Mouse (Mus musculus) CH12.LX (cell line): Measurements from ENCODE around the gene Ppp1r1a. TPM values are rescaled to one million over a fixed set of nuclear protein-coding genes. Genes with fewer than 3 reads are reported as not detected.

ENCODE experiments used
- DNase-seq: peaks from one replicate; pipeline ENCODE4 v3.0.0-alpha.2; 2013; ENCODE audit errors: extremely low read depth
- H3K27ac ChIP-seq: 2 replicates; pipeline ENCODE4 v1.5.1; 2012; ENCODE audit warnings: low read depth, mild to moderate bottlenecking, control low read depth, moderate library complexity; ENCODE audit not compliant: insufficient read depth
- H3K27me3 ChIP-seq: replicated peaks from 2 replicates; pipeline ENCODE3; 2012; ENCODE audit warnings: inconsistent platforms
- H3K36me3 ChIP-seq, 2 experiments: replicated peaks in 1 of 2; 2 replicates each; pipeline versions ENCODE3 to v1.6.1; 2012; ENCODE audit warnings: inconsistent platforms in 1 of 2, low read length in 1 of 2, mild to moderate bottlenecking in 1 of 2, mixed read lengths in 1 of 2, moderate library complexity in 1 of 2; ENCODE audit not compliant: control insufficient read depth in 1 of 2, insufficient read depth in 1 of 2
- H3K4me1 ChIP-seq, 2 experiments: 2 replicates each; pipeline ENCODE4 v1.6.1; 2012; ENCODE audit warnings: inconsistent platforms in 1 of 2, moderate library complexity in 1 of 2; ENCODE audit not compliant: insufficient read depth in 2 of 2, control insufficient read depth in 1 of 2
- H3K4me2 ChIP-seq: 2 replicates; pipeline ENCODE4 v1.6.1; 2012; ENCODE audit warnings: low read depth, mild to moderate bottlenecking, control low read depth; ENCODE audit not compliant: poor library complexity, insufficient read depth, severe bottlenecking
- H3K4me3 ChIP-seq, 3 experiments: fragments of 150-350 bp in 1 of 3; sonication (generic) in 1 of 3; replicated peaks in 1 of 3; 2 replicates each; pipeline versions ENCODE3 to v1.5.1; 2011 to 2012; ENCODE audit warnings: low read depth in 2 of 3, low read length in 2 of 3, mild to moderate bottlenecking in 2 of 3, moderate library complexity in 2 of 3, control low read depth in 1 of 3, improper control_type of control experiment in 1 of 3, inconsistent platforms in 1 of 3, mixed read lengths in 1 of 3; ENCODE audit not compliant: poor library complexity in 1 of 3
- H3K79me2 ChIP-seq: replicated peaks from 2 replicates; pipeline ENCODE4 v1.6.1; 2012; ENCODE audit warnings: mild to moderate bottlenecking, moderate library complexity; ENCODE audit not compliant: control insufficient read depth, poor library complexity, insufficient read depth, severe bottlenecking; ENCODE audit errors: extremely low read depth
- H3K9ac ChIP-seq: 2 replicates; pipeline ENCODE4 v1.6.1; 2012; ENCODE audit warnings: low read depth, mild to moderate bottlenecking, control low read depth, moderate library complexity; ENCODE audit not compliant: insufficient read depth
- H3K9me3 ChIP-seq: replicated peaks from 2 replicates; pipeline ENCODE3; 2012; ENCODE audit warnings: low read length, inconsistent platforms, mixed read lengths
- BHLHE40 ChIP-seq: IDR thresholded peaks from 2 replicates; pipeline ENCODE4 v1.6.1; 2011; ENCODE audit warnings: mild to moderate bottlenecking, low read depth, low read length, improper control_type of control experiment
- CHD1 ChIP-seq: IDR thresholded peaks from 2 replicates; pipeline ENCODE4 v1.6.1; 2012; ENCODE audit warnings: low read depth, low read length, improper control_type of control experiment, inconsistent platforms
- CHD2 ChIP-seq: IDR thresholded peaks from 2 replicates; pipeline ENCODE4 v1.6.1; 2011; ENCODE audit warnings: low read length, improper control_type of control experiment
- E2F4 ChIP-seq: IDR thresholded peaks from 2 replicates; pipeline ENCODE4 v1.6.1; 2011; ENCODE audit warnings: low read depth, low read length, improper control_type of control experiment; ENCODE audit not compliant: insufficient replicate concordance
- GABPA ChIP-seq: IDR thresholded peaks from 2 replicates; pipeline ENCODE4 v1.6.1; 2012; ENCODE audit warnings: low read depth, low read length, improper control_type of control experiment, inconsistent platforms; ENCODE audit not compliant: insufficient replicate concordance
- HCFC1 ChIP-seq: IDR thresholded peaks from 2 replicates; pipeline ENCODE4 v1.6.1; 2012; ENCODE audit warnings: low read depth, mild to moderate bottlenecking, inconsistent platforms, low read length, improper control_type of control experiment
- IRF4 ChIP-seq: IDR thresholded peaks from 2 replicates; pipeline ENCODE4 v1.6.1; 2014; ENCODE audit warnings: low read depth, mild to moderate bottlenecking, inconsistent platforms, low read length, improper control_type of control experiment
- MAFK ChIP-seq: IDR thresholded peaks from 2 replicates; pipeline ENCODE4 v1.6.1; 2011; ENCODE audit warnings: low read length, improper control_type of control experiment; ENCODE audit not compliant: insufficient replicate concordance
- MEF2A ChIP-seq: IDR thresholded peaks from 2 replicates; pipeline ENCODE4 v1.6.1; 2014; ENCODE audit warnings: low read depth, mild to moderate bottlenecking, inconsistent platforms, low read length, improper control_type of control experiment, borderline replicate concordance
- MXI1 ChIP-seq: IDR thresholded peaks from 2 replicates; pipeline ENCODE4 v1.6.1; 2011; ENCODE audit warnings: mild to moderate bottlenecking, low read depth, low read length, improper control_type of control experiment
- MYC ChIP-seq: IDR thresholded peaks from 2 replicates; pipeline ENCODE4 v1.6.1; 2011; ENCODE audit warnings: low read depth, mild to moderate bottlenecking, improper control_type of control experiment, low read length
- NELFE ChIP-seq: IDR thresholded peaks from 2 replicates; pipeline ENCODE4 v1.6.1; 2011; ENCODE audit warnings: low read depth, low read length, improper control_type of control experiment
- NRF1 ChIP-seq: IDR thresholded peaks from 2 replicates; pipeline ENCODE4 v1.6.1; 2014; ENCODE audit warnings: low read depth, mild to moderate bottlenecking, inconsistent platforms, low read length, improper control_type of control experiment, moderate library complexity
- PAX5 ChIP-seq: IDR thresholded peaks from 2 replicates; pipeline ENCODE4 v1.6.1; 2012; ENCODE audit warnings: low read length, inconsistent platforms, mixed read lengths
- RAD21 ChIP-seq: IDR thresholded peaks from 2 replicates; pipeline ENCODE4 v1.6.1; 2011; ENCODE audit warnings: low read depth, mild to moderate bottlenecking, low read length, improper control_type of control experiment, moderate library complexity
- RCOR1 ChIP-seq: conservative IDR thresholded peaks from 2 replicates; pipeline ENCODE4 v1.6.1; 2012; ENCODE audit warnings: low read depth, mild to moderate bottlenecking, inconsistent platforms, low read length, improper control_type of control experiment
- SIN3A ChIP-seq: IDR thresholded peaks from 2 replicates; pipeline ENCODE4 v1.6.1; 2012; ENCODE audit warnings: low read length, improper control_type of control experiment, inconsistent platforms
- SMC3 ChIP-seq: IDR thresholded peaks from 2 replicates; pipeline ENCODE4 v1.6.1; 2011; ENCODE audit warnings: low read depth, low read length, improper control_type of control experiment
- TBP ChIP-seq: conservative IDR thresholded peaks from 2 replicates; pipeline ENCODE4 v1.6.1; 2011; ENCODE audit warnings: low read depth, low read length, improper control_type of control experiment
- USF1 ChIP-seq: IDR thresholded peaks from 2 replicates; pipeline ENCODE4 v1.6.1; 2014; ENCODE audit warnings: low read depth, mild to moderate bottlenecking, inconsistent platforms, low read length, improper control_type of control experiment
- ZC3H11A ChIP-seq: IDR thresholded peaks from 2 replicates; pipeline ENCODE4 v1.6.1; 2012; ENCODE audit warnings: low read depth, mild to moderate bottlenecking, inconsistent platforms, low read length, improper control_type of control experiment
- ZKSCAN1 ChIP-seq: IDR thresholded peaks from 2 replicates; pipeline ENCODE4 v1.6.1; 2012; ENCODE audit warnings: low read depth, inconsistent platforms, low read length, improper control_type of control experiment, borderline replicate concordance
- ZNF384 ChIP-seq: IDR thresholded peaks from 2 replicates; pipeline ENCODE4 v1.6.1; 2012; ENCODE audit warnings: low read depth, low read length, improper control_type of control experiment, inconsistent platforms
- dilution Hi-C: fragments of 300-500 bp; cut with MboI; formaldehyde crosslinking; loops from 2 replicates; pipeline ENCODE4 v1.14.3; 2020; ENCODE audit warnings: low sequenced_read_pairs; ENCODE audit not compliant: extremely low pct_unique_long_range_greater_than_20kb, extremely low pct_ligation_motif_present
- in situ Hi-C: fragments of 300-500 bp; cut with MboI; formaldehyde crosslinking; loops from 3 replicates; pipeline ENCODE4 v1.14.3; 2019; ENCODE audit warnings: low sequenced_read_pairs, low pct_ligation_motif_present, low pct_unique_long_range_greater_than_20kb, mixed read lengths
- polyA plus RNA-seq: library from polyadenylated mRNA; unstranded; fragments of >175 nt; gene quantifications from 2 replicates; pipeline ENCODE4 v1.2.1, GENCODE M21; 2012; ENCODE audit warnings: low read depth; ENCODE audit not compliant: insufficient read length
- total RNA-seq, 2 experiments: library from RNA; depleted of rRNA; stranded (reverse); fragments of 300-350 nt in 1 of 2; fragments of >200 nt in 1 of 2; gene quantifications; 2 replicates each; pipeline ENCODE4 v1.2.3; 2012 to 2014

Gene Ppp1r1a
- 0.21 TPM in 1 of 2 replicates, not detected in the other for total RNA-seq (2012; rRNA removed)
- not detected in 2 replicates for total RNA-seq (2014; rRNA removed)
- 0.59 and 1.1 TPM in 2 replicates for polyA plus RNA-seq

- DNase-seq: no peak
- peaks cover 0 to 15% of the 10 kb centered on the region in 2 experiments; a peak in 1 of 4 replicates for H3K4me1 ChIP-seq
- no peak within 1 kb of the TSS for H3K9ac ChIP-seq
- no peaks in the 10 kb centered on the region for H3K9me3 ChIP-seq
- no peaks in the 10 kb centered on the region for H3K27me3 ChIP-seq
- H3K4me2 ChIP-seq: no peak within 1 kb of the TSS
- in situ Hi-C loops: no loop called here
- no peak within 1 kb of the TSS for H3K27ac ChIP-seq
- H3K4me3 ChIP-seq: no peak within 1 kb of the TSS
- TF ChIP-seq IRF4: no peak
- no peak for TF ChIP-seq MEF2A
- TF ChIP-seq GABPA: no peak
- no peak for TF ChIP-seq CHD1
- no peak for TF ChIP-seq NELFE
- no peak for TF ChIP-seq ZC3H11A
- no peak for TF ChIP-seq E2F4
- no peak for TF ChIP-seq SMC3
- TF ChIP-seq ZKSCAN1: no peak
- no peak for TF ChIP-seq NRF1
- no peak for TF ChIP-seq BHLHE40
- no peak for TF ChIP-seq HCFC1
- TF ChIP-seq USF1: no peak
- TF ChIP-seq ZNF384: no peak
- no peak for TF ChIP-seq PAX5
- no peak for TF ChIP-seq CHD2
- no peak for TF ChIP-seq RCOR1
- no peak for TF ChIP-seq MAFK
- TF ChIP-seq, all 38 proteins: peak for 0
- Histone ChIP-seq H3K79me2 (no peaks in the 10 kb centered on the region), H3K36me3 (peaks cover 0 to 13% of the 10 kb centered on the region in 2 experiments)
- dilution Hi-C loops: no loop called here
These were observed at the start of gene Ppp1r1a for GRCm38 (mm10) chr15:103537822-103538213. Gene Ppp1r1a (minus strand): TSS chr15:103538003.

GRCm38 (mm10) chr15:103585876-103586275 lies 48.1 kb upstream of the Ppp1r1a start:
- Histone ChIP-seq H3K4me2 (no peak overlapping the region), H3K79me2 (no peaks in the 10 kb centered on the region), H3K9ac (no peak overlapping the region), H3K36me3 (no peaks in the 10 kb centered on the region)
- dilution Hi-C loops: no loop called here
- no peak for DNase-seq
- TF ChIP-seq CHD1 (no peak), SMC3 (no peak), MYC (no peak), RCOR1 (no peak), SIN3A (no peak), ZKSCAN1 (no peak), MXI1 (no peak), TBP (no peak), ZC3H11A (no peak), GABPA (no peak), ZNF384 (no peak), RAD21 (no peak)
- TF ChIP-seq, all 38 proteins: peak for 0
- Histone ChIP-seq H3K27me3 (no peaks in the 10 kb centered on the region), H3K27ac (no peak overlapping the region), H3K9me3 (no peaks in the 10 kb centered on the region), H3K4me3 (no peak overlapping the region), H3K4me1 (peaks cover 0 to 16% of the 10 kb centered on the region in 2 experiments; a peak in 2 of 4 replicates)
- in situ Hi-C loops: no loop called here
